Mouse (Mus musculus) liver, embryonic 11.5 days (tissue): Measurements from ENCODE around the gene Fgd6. TPM values are rescaled to one million over a fixed set of nuclear protein-coding genes. Genes with fewer than 3 reads are reported as not detected.
A peak's percentile ranks its signal among the peaks of the same experiment; 100 is the strongest.

Experiments
- ATAC-seq: fragments of 200-750 bp; cut with Nextera tagmentation; replicated peaks from 2 replicates; pipeline ENCODE4 v1.8.0; 2017; ENCODE audit warnings: moderate number of reproducible peaks, mild to moderate bottlenecking, moderate TSS enrichment, moderate library complexity; ENCODE audit not compliant: low FRiP score
- DNase-seq: peaks from one replicate; pipeline ENCODE4 v3.0.0-alpha.2; 2017; ENCODE audit warnings: low spot score
- H3K27ac ChIP-seq: fragments of 300-500 bp; sonication (generic); 2 replicates; pipeline ENCODE4 v1.5.1; 2014; ENCODE audit warnings: mild to moderate bottlenecking, low read depth, low read length, control low read depth
- H3K27me3 ChIP-seq: fragments of 300-500 bp; sonication (generic); replicated peaks from 2 replicates; pipeline ENCODE4 v1.6.1; 2014; ENCODE audit warnings: low read length, mixed read lengths; ENCODE audit not compliant: control insufficient read depth, insufficient read depth
- H3K36me3 ChIP-seq: fragments of 300-500 bp; sonication (generic); 2 replicates; pipeline ENCODE4 v1.6.1; 2014; ENCODE audit warnings: mild to moderate bottlenecking, low read length, moderate library complexity, mixed read lengths; ENCODE audit not compliant: control insufficient read depth, insufficient read depth
- H3K4me1 ChIP-seq: fragments of 300-500 bp; sonication (generic); replicated peaks from 2 replicates; pipeline ENCODE4 v1.6.1; 2014; ENCODE audit warnings: low read length, mixed read lengths; ENCODE audit not compliant: control insufficient read depth, insufficient read depth
- H3K4me2 ChIP-seq: fragments of 300-500 bp; sonication (generic); 2 replicates; pipeline ENCODE4 v1.6.1; 2014; ENCODE audit warnings: mild to moderate bottlenecking, control low read depth, moderate library complexity
- H3K4me3 ChIP-seq: fragments of 300-500 bp; sonication (generic); 2 replicates; pipeline ENCODE4 v1.5.1; 2014; ENCODE audit warnings: low read depth, low read length, control low read depth
- H3K9ac ChIP-seq: fragments of 300-500 bp; sonication (generic); 2 replicates; pipeline ENCODE4 v1.6.1; 2014; ENCODE audit warnings: low read depth, low read length, control low read depth
- H3K9me3 ChIP-seq: fragments of 300-500 bp; sonication (generic); 2 replicates; pipeline ENCODE4 v1.6.1; 2016; ENCODE audit warnings: low read length, inconsistent platforms, mixed read lengths; ENCODE audit not compliant: control insufficient read depth
- WGBS: fragments of 180-500 bp; shearing (Covaris S2); extraction: QIAGEN DNeasy Blood & Tissue Kit; methylation state at CpG from one replicate; pipeline ENCODE4 v1.1.7; 2014; 5-methylcytosine and 5-hydroxymethylcytosine counted together
- polyA plus RNA-seq: library from polyadenylated mRNA; unstranded; fragments of >200 nt; fragmentation: Nextera tagmentation; extraction: Ambion mirVana; gene quantifications from 2 replicates; pipeline ENCODE4 v1.2.1, GENCODE M21; 2014

Gene Fgd6
- polyA plus RNA-seq, 1 experiment from 2014 or later: 5.5 TPM

DNA sequence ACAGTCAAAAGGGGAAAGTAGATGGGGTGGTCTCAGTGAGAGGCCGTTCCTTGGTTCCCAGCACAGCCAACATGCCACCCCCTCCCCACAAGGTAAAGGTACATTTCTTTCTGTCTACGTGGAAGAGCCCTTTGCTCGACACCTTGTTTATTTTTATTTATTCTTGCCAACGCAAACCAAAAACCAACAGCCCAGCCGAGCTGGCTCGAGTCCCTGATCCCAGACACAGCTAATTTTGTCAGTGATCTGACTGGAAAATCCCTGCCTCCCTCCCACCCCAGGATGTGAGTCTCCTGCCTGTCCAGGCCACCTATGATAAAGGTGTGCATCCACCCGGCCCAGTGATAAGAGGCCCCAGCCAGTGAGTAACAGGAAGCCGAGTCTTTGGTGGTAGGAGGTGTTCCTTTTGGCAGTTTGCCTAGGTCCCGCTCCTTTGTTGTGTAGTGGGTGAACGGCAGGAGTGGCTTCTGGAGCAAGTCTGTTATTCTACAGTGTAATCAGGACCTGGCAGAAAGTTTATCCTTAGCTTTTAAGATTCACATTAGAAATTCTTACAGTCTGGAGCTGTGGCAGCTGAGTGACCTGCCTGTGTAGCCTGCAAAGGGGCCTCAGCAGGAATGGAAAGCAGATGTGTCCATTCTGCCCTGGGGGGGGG, 36.6 kb downstream of the Fgd6 start:
- Histone ChIP-seq H3K36me3 (no peaks in the 10 kb centered on the region), H3K4me3 (no peak overlapping the region), H3K9me3 (no peaks in the 10 kb centered on the region), H3K4me2 (peak overlapping the region; percentile 43), H3K27me3 (no peaks in the 10 kb centered on the region), H3K9ac (no peak overlapping the region), H3K4me1 (peaks cover 31% of the 10 kb centered on the region), H3K27ac (peak overlapping the region; percentile 81)
- peak; percentile 45 for DNase-seq
- 48% methylated on average over 10 of the region's 10 CpGs for WGBS
- ATAC-seq: peak; percentile 74

DNA sequence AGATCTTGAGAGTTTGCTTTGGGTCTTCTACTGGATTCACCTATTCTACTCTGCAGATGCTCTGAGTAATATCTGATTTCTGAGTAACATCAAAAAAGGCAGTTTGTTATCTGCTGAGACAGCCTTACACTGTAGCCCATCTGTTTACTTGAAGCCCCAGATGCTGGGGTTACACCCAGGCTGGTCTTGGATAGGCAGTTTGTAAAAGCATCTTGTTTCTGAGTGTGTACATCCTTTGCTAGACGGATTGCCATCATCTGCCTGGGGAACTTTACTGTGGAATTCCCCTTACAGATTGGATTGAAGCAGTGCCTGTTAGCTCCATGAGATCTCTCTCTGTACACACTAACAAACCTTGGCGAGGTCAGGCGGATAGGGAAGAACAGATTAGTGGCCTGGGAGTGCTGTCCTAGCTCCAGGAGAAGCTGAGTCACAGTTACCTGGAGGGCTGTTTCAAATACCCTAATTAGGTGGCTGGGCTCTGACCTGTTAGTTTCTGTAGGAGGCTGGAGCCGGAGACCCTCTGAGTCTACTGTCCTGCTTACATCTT, 37.2 kb downstream of the Fgd6 start:
- Histone ChIP-seq H3K9ac (no peak overlapping the region), H3K27me3 (no peaks in the 10 kb centered on the region), H3K27ac (peak overlapping the region; percentile 81), H3K9me3 (no peaks in the 10 kb centered on the region), H3K4me2 (peak overlapping the region; percentile 43), H3K4me3 (no peak overlapping the region), H3K4me1 (peaks cover 31% of the 10 kb centered on the region), H3K36me3 (no peaks in the 10 kb centered on the region)
- ATAC-seq (peak; percentile 89), DNase-seq (no peak)
- WGBS: 70% methylated on average over 4 of the region's 4 CpGs

DNA sequence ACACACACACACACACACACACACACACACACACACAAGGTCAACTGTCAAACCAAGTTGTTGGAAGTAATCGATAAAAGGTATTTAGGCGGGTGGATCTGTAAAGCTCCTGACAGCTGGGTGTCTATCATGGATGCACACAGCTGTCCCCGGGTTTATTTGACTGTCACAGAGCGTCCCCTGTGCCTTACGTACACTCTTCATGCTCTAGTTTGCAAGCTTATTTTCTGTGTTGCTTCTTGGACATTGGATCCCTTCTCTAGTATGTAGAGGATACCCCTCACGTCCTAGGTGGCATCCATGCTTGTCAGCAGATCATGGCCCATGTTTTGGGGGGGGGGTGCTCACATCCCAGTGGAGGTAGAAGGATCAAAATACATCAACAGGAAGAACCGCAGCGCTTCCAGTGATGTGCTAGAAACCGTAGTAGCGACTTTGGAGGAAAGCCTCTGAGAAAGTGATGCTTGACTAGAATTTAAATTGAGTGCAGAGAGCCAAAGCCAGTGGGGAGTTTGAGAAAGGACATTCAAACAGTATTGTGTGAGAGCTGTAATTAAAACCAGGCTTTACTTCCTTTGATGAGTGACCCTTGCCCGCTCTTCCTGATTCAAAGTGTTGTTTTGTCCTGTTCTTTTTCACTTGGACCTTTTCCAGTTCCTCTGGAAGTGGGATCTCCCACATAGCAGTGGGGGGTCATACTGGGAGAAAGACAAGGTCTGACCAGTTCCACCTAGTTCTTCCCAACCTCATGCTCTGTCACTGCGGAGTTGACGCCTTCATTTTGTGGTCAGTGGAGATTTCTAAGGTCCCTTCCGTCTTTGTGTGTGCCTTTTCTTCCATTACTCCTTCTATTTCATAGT, 41.4 kb downstream of the Fgd6 start:
- DNase-seq (no peak), ATAC-seq (no peak)
- Histone ChIP-seq H3K4me1 (peaks cover 17% of the 10 kb centered on the region), H3K4me2 (no peak overlapping the region), H3K9me3 (no peaks in the 10 kb centered on the region), H3K36me3 (no peaks in the 10 kb centered on the region), H3K27ac (no peak overlapping the region), H3K9ac (no peak overlapping the region), H3K4me3 (no peak overlapping the region), H3K27me3 (no peaks in the 10 kb centered on the region)
- 83% methylated on average over 14 of the region's 14 CpGs for WGBS

DNA sequence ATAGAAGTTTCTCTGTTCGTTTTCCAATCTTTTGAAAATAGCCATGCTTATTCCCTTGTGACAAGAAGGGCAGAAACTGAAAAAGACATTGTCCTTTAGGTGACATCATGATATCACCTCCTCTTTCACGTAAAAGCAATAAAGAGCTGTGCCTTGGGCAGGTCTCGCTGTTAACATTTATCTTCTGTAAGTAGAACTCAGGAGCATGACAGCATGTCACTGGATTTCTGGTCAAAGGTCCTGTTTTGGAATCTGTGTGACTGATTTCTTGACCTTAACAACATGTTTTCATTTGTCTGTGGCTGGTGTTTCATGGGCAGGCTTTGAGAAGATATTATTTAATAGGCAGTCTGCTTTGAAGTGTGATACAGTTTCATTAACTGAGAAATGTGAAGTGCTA, 44.9 kb downstream of the Fgd6 start:
- Histone ChIP-seq H3K4me2 (no peak overlapping the region), H3K27ac (no peak overlapping the region), H3K9me3 (no peaks in the 10 kb centered on the region), H3K36me3 (no peaks in the 10 kb centered on the region), H3K4me3 (no peak overlapping the region), H3K4me1 (no peaks in the 10 kb centered on the region; the same call in 1 of the 2 replicates), H3K27me3 (no peaks in the 10 kb centered on the region), H3K9ac (no peak overlapping the region)
- 74% methylated on average over 3 of the region's 3 CpGs for WGBS
- DNase-seq: no peak
- no peak for ATAC-seq

DNA sequence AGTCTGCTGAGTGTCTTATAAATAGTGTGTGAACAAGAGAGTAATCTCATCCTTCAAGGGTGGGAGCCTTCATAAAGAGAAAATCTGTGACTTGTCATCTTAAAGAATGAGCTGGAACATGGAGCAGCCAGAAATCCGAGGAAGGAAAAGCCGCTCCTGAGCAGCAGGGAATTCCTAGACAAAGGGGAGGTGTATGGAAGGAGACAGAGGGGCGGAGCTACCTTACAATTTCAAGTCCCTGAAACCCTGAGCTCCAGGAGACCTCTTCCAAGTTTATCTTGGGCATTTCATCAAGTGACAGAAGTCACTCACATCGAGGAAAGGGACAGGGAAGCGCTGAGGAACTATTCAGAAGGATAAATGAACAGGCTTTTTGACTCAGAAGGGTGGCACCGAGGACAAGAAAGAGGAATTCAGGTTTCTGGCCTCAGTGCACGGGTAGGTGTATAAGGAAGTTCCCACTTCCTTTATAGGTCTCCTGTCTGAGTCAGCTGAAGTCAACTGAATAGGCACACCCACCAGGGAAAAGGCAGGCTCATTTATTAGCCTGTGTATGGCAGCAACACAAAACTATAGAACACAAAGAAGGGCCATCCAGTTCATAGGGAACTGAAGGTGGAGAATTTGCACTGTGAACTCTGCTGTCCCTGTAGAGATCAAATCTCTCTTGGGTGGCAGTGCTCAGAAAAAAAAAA, 46.4 kb downstream of the Fgd6 start:
- H3K4me2 ChIP-seq: no peak overlapping the region
- no peak overlapping the region for H3K9ac ChIP-seq
- H3K4me1 ChIP-seq: no peaks in the 10 kb centered on the region; the same call in 1 of the 2 replicates
- no peak overlapping the region for H3K27ac ChIP-seq
- no peak overlapping the region for H3K4me3 ChIP-seq
- ATAC-seq (no peak), DNase-seq (no peak)
- no peaks in the 10 kb centered on the region for H3K27me3 ChIP-seq
- H3K36me3 ChIP-seq: no peaks in the 10 kb centered on the region
- WGBS: 45% methylated on average over 7 of the region's 7 CpGs
- no peaks in the 10 kb centered on the region for H3K9me3 ChIP-seq

DNA sequence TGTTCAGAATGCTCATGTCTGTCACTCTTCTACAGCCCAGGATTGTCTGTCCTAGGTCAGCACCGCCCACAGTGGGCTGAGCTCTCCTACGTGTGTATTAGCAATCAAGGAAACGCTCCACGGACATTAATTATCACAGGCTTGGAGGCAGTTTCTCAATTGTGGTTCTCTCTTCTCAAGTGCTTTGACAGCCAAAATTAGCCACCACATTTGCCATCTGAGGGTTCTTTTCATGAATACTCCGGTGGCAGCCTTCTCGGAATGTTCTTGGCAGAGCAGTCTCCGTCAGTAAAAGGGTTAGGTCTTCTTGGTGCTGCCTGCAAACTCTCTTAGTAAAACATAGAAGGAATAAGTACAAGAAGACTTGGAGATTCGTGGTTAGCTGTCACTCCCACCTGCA, 50.5 kb downstream of the Fgd6 start:
- Histone ChIP-seq H3K4me2 (no peak overlapping the region), H3K9me3 (no peaks in the 10 kb centered on the region), H3K27me3 (no peaks in the 10 kb centered on the region), H3K36me3 (peaks cover 7% of the 10 kb centered on the region; the same call in 1 of the 2 replicates), H3K27ac (no peak overlapping the region), H3K4me1 (no peaks in the 10 kb centered on the region), H3K9ac (no peak overlapping the region), H3K4me3 (no peak overlapping the region)
- DNase-seq: no peak
- whole genome bisulfite sequencing: 85% methylated on average over 8 of the region's 8 CpGs
- ATAC-seq: no peak

DNA sequence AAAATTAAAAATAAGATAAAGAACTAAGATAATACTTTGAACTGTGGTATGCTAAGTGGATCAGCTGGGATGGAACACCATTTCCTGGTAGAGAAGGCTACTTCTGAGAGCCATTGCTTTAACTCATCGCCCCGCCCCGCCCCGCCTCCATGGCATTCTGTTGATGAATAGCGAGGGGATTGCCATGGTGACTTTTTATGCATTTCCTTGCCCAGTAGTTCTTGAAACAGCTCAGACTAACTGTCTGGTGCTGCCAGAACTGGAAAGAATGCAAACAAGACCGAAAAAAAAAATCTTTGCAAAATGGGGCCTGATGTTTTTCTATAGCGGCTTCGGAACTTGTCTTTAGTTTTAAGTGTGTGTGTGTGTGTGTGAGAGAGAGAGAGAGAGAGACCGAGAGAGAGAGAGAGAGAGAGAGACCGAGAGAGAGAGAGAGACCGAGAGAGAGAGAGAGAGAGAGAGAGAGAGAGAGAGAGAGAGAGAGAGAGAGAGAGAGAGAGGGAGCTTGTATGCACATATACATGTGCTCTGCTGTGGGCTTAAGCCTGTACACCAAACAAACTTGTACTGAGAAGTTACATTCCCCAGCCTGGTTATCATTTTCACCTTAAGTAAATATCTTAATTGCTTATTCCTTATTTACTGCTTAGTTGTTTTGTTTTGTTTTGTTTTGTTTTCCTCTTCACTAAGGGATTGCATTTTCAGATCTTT, 51.7 kb downstream of the Fgd6 start:
- Histone ChIP-seq H3K36me3 (peaks cover 11% of the 10 kb centered on the region; the same call in 1 of the 2 replicates), H3K4me3 (no peak overlapping the region), H3K4me2 (no peak overlapping the region), H3K4me1 (no peaks in the 10 kb centered on the region), H3K27ac (no peak overlapping the region), H3K9ac (no peak overlapping the region), H3K27me3 (no peaks in the 10 kb centered on the region), H3K9me3 (no peaks in the 10 kb centered on the region; the same call in 1 of the 2 replicates)
- ATAC-seq: no peak
- WGBS: 83% methylated on average over 8 of the region's 11 CpGs
- DNase-seq: no peak

DNA sequence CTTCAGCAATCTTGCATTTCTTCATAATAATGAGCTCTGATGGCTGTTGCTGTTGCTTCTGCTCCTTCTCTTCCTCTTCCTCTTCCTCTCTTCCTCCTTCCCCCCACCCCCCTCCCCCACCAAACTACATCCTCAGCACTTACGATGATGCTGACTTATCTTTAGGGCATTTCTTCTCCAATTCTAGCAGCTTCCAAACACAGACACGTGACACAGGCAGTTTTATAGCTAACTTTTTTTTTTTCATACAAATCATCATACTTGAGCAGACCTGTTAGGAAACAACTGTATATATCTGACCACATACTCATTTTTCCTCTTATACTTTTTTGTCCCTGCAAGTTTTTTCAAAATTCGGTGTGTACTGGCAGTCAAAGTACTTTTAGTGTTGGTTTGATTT, 54.2 kb downstream of the Fgd6 start:
- ATAC-seq (no peak), DNase-seq (no peak)
- H3K4me3 ChIP-seq: no peak overlapping the region
- WGBS: 78% methylated on average over 3 of the region's 3 CpGs
- peaks cover 11% of the 10 kb centered on the region; the same call in 1 of the 2 replicates for H3K36me3 ChIP-seq
- H3K27ac ChIP-seq: no peak overlapping the region
- no peak overlapping the region for H3K9ac ChIP-seq
- no peak overlapping the region for H3K4me2 ChIP-seq
- H3K4me1 ChIP-seq: no peaks in the 10 kb centered on the region
- no peaks in the 10 kb centered on the region; the same call in 1 of the 2 replicates for H3K9me3 ChIP-seq
- H3K27me3 ChIP-seq: no peaks in the 10 kb centered on the region
